Mouse (Mus musculus): ENCODE measurements around the gene Klhdc10. TPM values are rescaled to one million over a fixed set of nuclear protein-coding genes. Genes with fewer than 3 reads are reported as not detected.

Gene Klhdc10
- polyA plus RNA-seq, 1 experiment from 2014 or later, result 14.8 TPM

DNA sequence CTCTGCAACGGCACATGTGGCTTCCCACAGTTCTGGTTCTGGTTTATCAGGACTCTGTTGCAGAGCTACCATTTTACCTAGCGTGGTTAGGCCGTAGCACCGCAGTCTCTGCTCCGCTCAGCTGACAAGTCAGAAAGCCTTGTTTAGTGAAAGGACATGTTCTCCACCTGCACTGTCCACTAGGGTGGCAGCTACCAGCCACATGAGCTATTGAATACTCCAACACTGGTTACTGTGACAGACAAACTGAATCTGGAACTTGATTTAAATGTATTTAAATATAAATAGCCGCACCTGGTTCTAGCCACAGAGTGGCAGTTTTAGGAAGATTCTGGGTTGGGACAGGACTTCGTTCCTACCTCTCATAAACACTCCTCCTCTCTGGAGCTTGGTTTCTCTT lies 55.3 kb downstream of the Klhdc10 start:
- ATAC-seq (replicated peaks; ENCODE audit: insufficient number of reproducible peaks, insufficient read depth, low FRiP score, low read depth), result no peak
- Histone ChIP-seq H3K27me3 (no peaks in the 10 kb centered on the region), H3K4me2 (no peak overlapping the region), H3K9ac (no peak overlapping the region), H3K4me1 (replicated peaks) (peaks cover 33% of the 10 kb centered on the region), H3K36me3 (peaks cover 7% of the 10 kb centered on the region; the same call in 1 of the 2 replicates), H3K27ac (no peak overlapping the region), H3K9me3 (replicated peaks) (no peaks in the 10 kb centered on the region), H3K4me3 (no peak overlapping the region)
- WGBS, result 91% methylated on average over 7 of the region's 7 CpGs

DNA sequence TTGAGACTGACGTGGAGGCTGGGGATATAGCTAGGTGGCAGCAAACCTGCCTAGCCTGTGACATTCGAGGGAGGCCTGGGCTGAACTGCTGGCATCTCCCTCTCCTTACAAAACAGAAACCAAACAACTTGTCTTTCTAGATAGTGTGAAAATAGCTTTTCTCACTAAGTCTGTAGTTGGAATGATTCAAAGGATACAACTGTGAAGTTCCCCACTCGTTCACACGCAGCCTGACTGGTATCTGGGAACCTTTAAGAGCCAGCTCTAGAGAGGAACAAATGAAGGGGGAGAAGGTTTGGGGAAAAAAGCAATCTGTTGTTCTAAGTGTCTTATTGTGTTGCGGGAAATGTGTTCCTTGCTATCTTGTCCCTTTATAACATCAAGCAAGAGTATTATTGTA lies 57.0 kb downstream of the Klhdc10 start:
- no peaks in the 10 kb centered on the region for H3K27me3 ChIP-seq
- no peak overlapping the region for H3K4me2 ChIP-seq
- H3K9me3 ChIP-seq (replicated peaks), result no peaks in the 10 kb centered on the region
- H3K9ac ChIP-seq, result no peak overlapping the region
- no peaks in the 10 kb centered on the region for H3K36me3 ChIP-seq
- peaks cover 43% of the 10 kb centered on the region for H3K4me1 ChIP-seq (replicated peaks)
- H3K27ac ChIP-seq, result no peak overlapping the region; the same call in 1 of the 2 replicates
- 81% methylated on average over 5 of the region's 5 CpGs for WGBS
- ATAC-seq (replicated peaks; ENCODE audit: insufficient number of reproducible peaks, insufficient read depth, low FRiP score, low read depth), result no peak
- H3K4me3 ChIP-seq, result no peak overlapping the region

DNA sequence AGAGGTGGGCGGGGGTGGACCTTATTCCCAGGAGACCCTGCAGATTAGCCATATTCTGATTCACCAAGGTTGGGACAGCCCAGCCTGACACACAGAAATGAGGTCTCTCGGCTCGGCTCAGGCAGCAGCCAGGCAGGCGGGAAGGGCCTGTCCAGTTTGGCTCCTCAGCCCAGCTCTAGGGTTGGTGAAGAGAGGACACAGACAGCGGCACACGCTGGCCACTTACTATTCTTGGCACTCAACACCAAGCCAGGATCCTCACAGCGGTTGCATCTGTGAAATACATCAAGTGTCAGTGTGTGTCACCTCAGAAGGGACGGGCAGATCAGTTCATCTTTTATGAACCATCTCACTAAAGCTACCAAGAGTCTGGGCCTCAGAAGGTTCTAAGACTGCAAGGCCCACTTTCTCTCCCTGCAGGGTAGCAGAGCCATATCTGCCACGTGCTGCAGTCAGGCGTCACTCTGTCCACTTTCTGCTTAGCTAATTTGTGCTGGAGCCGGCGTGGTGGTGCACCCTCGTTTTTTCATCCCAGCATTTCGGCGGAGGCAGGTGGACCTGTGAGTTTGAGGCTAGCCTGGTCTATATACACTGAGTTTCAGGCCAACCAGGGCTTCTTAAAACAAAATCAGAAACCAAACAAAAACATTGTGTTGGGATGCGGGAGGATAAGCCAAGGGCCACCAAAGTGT lies 57.5 kb downstream of the Klhdc10 start:
- peaks cover 44% of the 10 kb centered on the region for H3K4me1 ChIP-seq (replicated peaks)
- WGBS, result 49% methylated on average over 16 of the region's 16 CpGs
- no peak for ATAC-seq (replicated peaks; ENCODE audit: insufficient number of reproducible peaks, insufficient read depth, low FRiP score, low read depth)

DNA sequence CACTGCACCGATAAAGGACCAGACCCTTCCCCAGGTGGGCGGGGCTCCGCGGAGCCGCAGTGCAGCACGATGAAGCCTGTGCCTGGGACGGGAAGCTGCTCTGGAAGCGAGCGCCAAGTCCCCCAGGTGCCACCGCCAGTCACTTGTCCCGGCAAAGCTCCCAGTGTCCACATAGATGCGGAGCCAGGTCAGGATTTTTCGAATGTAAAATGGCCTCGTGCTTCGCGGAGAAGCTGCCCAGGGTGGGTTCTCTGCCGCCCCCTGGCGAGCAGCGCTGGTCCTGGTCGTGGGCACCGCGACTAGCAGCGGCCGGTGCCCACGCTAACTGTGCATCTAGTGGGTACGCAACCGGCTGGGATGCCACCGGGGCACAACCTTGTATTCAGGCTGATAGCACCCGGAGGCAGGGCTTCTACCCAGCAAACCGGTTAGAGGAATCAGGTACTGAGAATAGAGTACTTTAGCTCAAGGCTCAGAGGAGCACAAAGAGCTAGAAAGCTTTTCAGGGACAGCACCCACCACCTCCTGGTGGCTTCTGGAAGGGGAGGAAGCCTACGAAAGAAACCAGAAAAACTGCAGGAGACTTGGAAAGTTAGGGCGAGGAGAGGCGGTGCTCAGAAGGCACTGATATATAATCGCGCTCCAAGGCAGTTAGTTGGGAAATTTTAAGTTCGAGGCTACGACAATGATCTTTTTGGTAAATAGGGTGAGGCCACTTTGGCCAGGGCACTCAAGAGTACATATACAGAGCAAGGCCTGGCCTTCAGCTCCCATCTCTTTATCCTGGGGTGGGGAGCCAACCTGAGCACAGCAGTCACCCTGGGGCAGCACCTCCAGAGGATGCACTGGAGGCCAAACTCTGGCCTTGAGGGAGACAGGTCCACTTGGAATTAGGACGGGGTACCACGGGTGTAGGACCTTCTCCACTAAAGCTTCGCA lies 58.4 kb downstream of the Klhdc10 start:
- Histone ChIP-seq H3K4me2 (peak overlapping the region; percentile 82), H3K9ac (peak overlapping the region; percentile 53; the same call in 1 of the 2 replicates), H3K4me1 (replicated peaks) (peaks cover 44% of the 10 kb centered on the region), H3K4me3 (peak overlapping the region; percentile 51), H3K27me3 (no peaks in the 10 kb centered on the region), H3K9me3 (replicated peaks) (no peaks in the 10 kb centered on the region), H3K36me3 (no peaks in the 10 kb centered on the region), H3K27ac (peak overlapping the region; percentile 81)
- 10% methylated on average over 40 of the region's 40 CpGs for WGBS
- peak; percentile 25 for ATAC-seq (replicated peaks; ENCODE audit: insufficient number of reproducible peaks, insufficient read depth, low FRiP score, low read depth)

More for the DNA sequence above, 57.5 kb downstream of the Klhdc10 start:
- no peaks in the 10 kb centered on the region for H3K27me3 ChIP-seq
- H3K27ac ChIP-seq, result peak overlapping the region; percentile 81
- H3K9ac ChIP-seq, result peak overlapping the region; percentile 53; the same call in 1 of the 2 replicates
- no peaks in the 10 kb centered on the region for H3K36me3 ChIP-seq
- H3K4me2 ChIP-seq, result peak overlapping the region; percentile 82
- peak overlapping the region; percentile 51 for H3K4me3 ChIP-seq
- H3K9me3 ChIP-seq (replicated peaks), result no peaks in the 10 kb centered on the region

DNA sequence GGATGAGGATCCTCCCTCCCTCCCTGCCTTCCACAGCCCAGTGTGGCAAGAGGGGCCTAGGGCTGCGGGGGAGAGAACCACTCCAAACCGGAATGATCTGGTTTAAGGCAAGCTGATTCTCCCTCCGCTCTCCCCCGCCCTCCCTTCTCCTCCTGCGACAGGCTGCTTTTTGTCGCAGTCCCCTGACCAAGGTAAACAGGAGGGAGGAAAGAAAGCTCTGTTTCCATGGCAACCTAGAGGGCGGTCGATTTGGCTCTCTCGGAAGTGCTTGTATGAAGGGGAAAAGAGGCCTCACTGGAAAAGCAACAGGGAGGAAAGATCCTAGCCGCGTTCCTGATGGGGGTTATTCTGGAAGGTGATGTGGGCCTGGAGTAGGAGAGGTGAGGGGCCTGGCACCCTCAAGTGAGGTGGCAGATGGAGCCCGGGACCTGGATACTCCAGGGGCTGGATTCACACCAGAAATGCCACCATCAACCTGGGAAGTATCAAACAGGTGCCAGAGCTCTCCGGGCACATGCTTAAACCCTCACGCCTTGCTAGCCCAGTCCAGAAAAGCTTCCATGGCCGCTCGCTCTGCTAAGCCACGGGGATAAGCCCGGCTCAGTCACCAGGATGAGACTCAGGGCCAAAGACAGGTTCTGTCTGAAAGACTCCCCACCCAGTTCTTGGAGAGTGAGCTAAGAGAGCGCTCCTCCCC lies 59.2 kb downstream of the Klhdc10 start:
- H3K4me2 ChIP-seq, result peak overlapping the region; percentile 82; the same call in 1 of the 2 replicates
- H3K9ac ChIP-seq, result no peak overlapping the region
- peak; percentile 82 for ATAC-seq (replicated peaks; ENCODE audit: insufficient number of reproducible peaks, insufficient read depth, low FRiP score, low read depth)
- H3K4me1 ChIP-seq (replicated peaks), result peaks cover 44% of the 10 kb centered on the region
- H3K36me3 ChIP-seq, result no peaks in the 10 kb centered on the region
- H3K9me3 ChIP-seq (replicated peaks), result no peaks in the 10 kb centered on the region
- WGBS, result 34% methylated on average over 19 of the region's 19 CpGs
- H3K27me3 ChIP-seq, result no peaks in the 10 kb centered on the region
- peak overlapping the region; percentile 81 for H3K27ac ChIP-seq
- no peak overlapping the region for H3K4me3 ChIP-seq

DNA sequence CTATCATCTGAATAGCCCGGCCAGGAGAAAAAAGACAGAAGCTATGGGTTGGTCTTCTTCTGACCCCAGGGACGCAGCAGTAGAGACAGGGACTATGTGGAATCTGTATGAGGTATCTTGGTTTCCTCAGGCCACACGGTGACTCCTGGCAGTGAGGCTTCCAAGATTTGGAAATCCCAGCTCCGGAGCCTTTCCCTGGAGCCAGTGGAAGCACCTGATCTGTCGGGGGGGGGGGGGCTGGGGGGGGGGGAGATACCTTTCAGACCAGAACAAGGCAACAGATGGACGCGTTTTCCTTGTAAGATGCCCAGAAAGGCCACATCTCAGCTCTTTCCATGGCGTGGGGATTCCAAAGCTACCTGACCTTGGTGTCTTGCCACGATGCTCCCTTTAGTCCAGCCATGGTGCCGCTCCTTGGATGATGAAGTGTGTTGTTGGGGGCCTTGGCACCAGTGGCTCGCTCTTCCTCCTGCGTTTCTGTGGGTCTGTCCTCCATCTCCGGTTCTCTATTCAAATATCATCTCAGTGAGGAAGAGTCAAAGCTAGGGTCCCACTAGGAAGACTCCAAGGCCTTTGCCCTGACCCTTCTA lies 60.2 kb downstream of the Klhdc10 start:
- Histone ChIP-seq H3K27ac (0 out of 2 replicates have a peak overlapping the region, but pooled peaks have one; percentile 81), H3K27me3 (no peaks in the 10 kb centered on the region), H3K4me2 (no peak overlapping the region), H3K36me3 (no peaks in the 10 kb centered on the region), H3K4me3 (no peak overlapping the region), H3K9me3 (replicated peaks) (no peaks in the 10 kb centered on the region), H3K9ac (no peak overlapping the region), H3K4me1 (replicated peaks) (peaks cover 44% of the 10 kb centered on the region)
- ATAC-seq (replicated peaks; ENCODE audit: insufficient number of reproducible peaks, insufficient read depth, low FRiP score, low read depth), result no peak
- 80% methylated on average over 13 of the region's 13 CpGs for WGBS

DNA sequence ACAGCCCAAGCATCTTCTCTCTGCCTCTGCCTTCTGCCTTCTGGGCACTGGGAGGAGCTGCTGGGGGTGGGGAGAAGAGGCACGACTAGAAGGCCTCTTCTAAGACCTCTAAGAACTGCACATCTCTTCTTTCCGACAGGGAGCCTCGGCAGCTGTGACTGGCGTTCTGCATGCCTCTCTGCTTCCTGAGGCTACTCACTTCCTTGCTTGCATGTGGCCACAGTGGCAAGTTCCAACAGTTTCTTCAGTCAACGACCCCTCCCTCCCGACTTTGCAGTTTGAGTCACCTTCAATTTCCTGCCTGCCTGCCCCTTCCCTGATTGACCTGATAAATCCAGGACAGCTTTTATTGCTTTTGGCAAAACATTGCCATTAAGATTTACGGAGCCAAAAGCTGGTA lies 61.2 kb downstream of the Klhdc10 start:
- Histone ChIP-seq H3K9me3 (replicated peaks) (no peaks in the 10 kb centered on the region), H3K9ac (no peak overlapping the region), H3K27me3 (no peaks in the 10 kb centered on the region), H3K4me2 (no peak overlapping the region), H3K4me1 (replicated peaks) (peaks cover 39% of the 10 kb centered on the region), H3K36me3 (no peaks in the 10 kb centered on the region), H3K4me3 (no peak overlapping the region), H3K27ac (no peak overlapping the region)
- 30% methylated on average over 7 of the region's 7 CpGs for WGBS
- ATAC-seq (replicated peaks; ENCODE audit: insufficient number of reproducible peaks, insufficient read depth, low FRiP score, low read depth), result no peak

DNA sequence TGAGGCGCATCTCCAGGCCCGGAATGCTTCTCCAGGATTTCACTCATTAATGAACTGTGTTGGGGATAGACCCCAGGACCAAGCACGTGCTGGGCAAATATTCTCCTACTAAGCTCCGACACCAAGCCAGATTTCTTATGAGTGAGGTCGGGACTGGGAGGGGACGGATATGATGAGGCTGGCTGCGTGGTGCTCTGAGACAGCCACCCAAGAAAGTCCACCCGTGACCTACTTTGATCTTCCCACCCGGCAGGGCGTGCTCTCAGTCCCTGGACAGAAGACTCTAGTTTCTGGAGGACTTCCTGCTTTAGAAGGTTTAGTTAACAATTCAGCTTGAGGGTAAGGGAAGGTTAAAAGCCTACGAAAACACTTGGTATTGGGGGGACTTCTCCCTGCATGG lies 63.9 kb downstream of the Klhdc10 start:
- ATAC-seq (replicated peaks; ENCODE audit: insufficient number of reproducible peaks, insufficient read depth, low FRiP score, low read depth), result no peak
- Histone ChIP-seq H3K4me1 (replicated peaks) (peaks cover 27% of the 10 kb centered on the region), H3K9me3 (replicated peaks) (no peaks in the 10 kb centered on the region), H3K27me3 (no peaks in the 10 kb centered on the region), H3K4me2 (no peak overlapping the region), H3K27ac (no peak overlapping the region), H3K36me3 (no peaks in the 10 kb centered on the region), H3K4me3 (no peak overlapping the region), H3K9ac (no peak overlapping the region)
- WGBS, result 82% methylated on average over 11 of the region's 11 CpGs

DNA sequence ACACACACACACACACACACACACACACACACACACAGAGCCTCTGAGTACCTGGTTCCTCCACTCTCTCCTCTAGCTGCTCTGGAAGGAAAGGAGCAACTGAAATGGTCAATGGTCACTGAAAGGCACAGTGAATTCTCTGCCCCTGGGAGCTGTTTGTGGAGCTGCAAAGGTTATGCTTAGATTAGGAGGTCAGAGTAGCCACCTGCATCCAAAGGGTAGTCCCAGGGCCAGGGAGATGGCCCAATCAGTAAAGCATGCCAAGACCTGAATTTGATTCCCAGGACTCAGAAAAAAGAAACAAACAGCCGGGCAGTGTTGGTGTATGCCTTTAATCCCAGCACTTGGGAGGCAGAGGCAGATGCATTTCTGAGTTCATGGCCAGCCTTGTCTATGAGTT lies 66.4 kb downstream of the Klhdc10 start:
- Histone ChIP-seq H3K36me3 (no peaks in the 10 kb centered on the region), H3K4me3 (no peak overlapping the region), H3K9ac (no peak overlapping the region), H3K27ac (no peak overlapping the region), H3K4me2 (no peak overlapping the region), H3K9me3 (replicated peaks) (no peaks in the 10 kb centered on the region), H3K27me3 (no peaks in the 10 kb centered on the region), H3K4me1 (replicated peaks) (peaks cover 8% of the 10 kb centered on the region; the same call in 1 of the 2 replicates)
- 81% methylated on average over 1 of the region's 1 CpGs for WGBS
- ATAC-seq (replicated peaks; ENCODE audit: insufficient number of reproducible peaks, insufficient read depth, low FRiP score, low read depth), result no peak

DNA sequence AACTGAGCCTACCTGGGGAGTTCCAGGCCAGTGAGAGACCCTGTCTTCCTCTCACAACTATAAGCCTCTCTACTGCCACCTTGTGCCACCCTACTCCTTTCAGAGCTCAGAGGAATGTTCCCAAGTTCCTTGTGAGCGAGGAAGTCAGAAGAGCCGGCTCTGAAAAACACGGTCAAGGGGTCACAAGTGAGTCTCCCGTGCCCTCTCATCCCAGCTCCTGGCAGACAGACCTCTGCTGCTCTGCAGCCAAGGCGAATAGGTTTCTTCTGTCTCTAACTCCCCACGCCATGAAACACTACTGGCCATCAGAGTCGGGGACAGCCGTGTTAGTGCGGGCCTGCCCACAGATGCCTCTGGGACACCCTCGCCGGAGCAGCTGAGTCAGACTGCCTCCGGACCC lies 67.0 kb downstream of the Klhdc10 start:
- no peak overlapping the region for H3K9ac ChIP-seq
- H3K27ac ChIP-seq, result no peak overlapping the region
- no peak overlapping the region for H3K4me3 ChIP-seq
- H3K4me2 ChIP-seq, result peak overlapping the region; percentile 12
- 50% methylated on average over 12 of the region's 12 CpGs for WGBS
- ATAC-seq (replicated peaks; ENCODE audit: insufficient number of reproducible peaks, insufficient read depth, low FRiP score, low read depth), result no peak; the same call in 1 of the 2 replicates
- peaks cover 5% of the 10 kb centered on the region; the same call in 1 of the 2 replicates for H3K4me1 ChIP-seq (replicated peaks)
- H3K27me3 ChIP-seq, result no peaks in the 10 kb centered on the region
- no peaks in the 10 kb centered on the region for H3K9me3 ChIP-seq (replicated peaks)
- no peaks in the 10 kb centered on the region for H3K36me3 ChIP-seq
